Mouse (Mus musculus) liver, embryonic 13.5 days (tissue): Measurements from ENCODE around the gene Gm6020. TPM values are rescaled to one million over a fixed set of nuclear protein-coding genes. Genes with fewer than 3 reads are reported as not detected.

Experiments
- ATAC-seq: fragments of 200-750 bp; cut with Nextera tagmentation; 2 replicates; pipeline ENCODE4 v1.8.0; 2017; ENCODE audit warnings: low read depth, mild to moderate bottlenecking, moderate number of reproducible peaks, moderate library complexity
- DNase-seq: peaks from one replicate; pipeline ENCODE4 v3.0.0; 2022
- H3K27ac ChIP-seq: fragments of 300-500 bp; sonication (generic); 2 replicates; pipeline ENCODE4 v1.5.1; 2015; ENCODE audit warnings: moderate library complexity, mild to moderate bottlenecking, inconsistent platforms
- H3K27me3 ChIP-seq: fragments of 300-500 bp; sonication (generic); 2 replicates; pipeline ENCODE4 v1.6.1; 2015; ENCODE audit warnings: mild to moderate bottlenecking, inconsistent platforms
- H3K36me3 ChIP-seq: fragments of 300-500 bp; sonication (generic); 2 replicates; pipeline ENCODE4 v1.6.1; 2015; ENCODE audit warnings: mild to moderate bottlenecking, inconsistent platforms
- H3K4me1 ChIP-seq: fragments of 300-500 bp; sonication (generic); replicated peaks from 2 replicates; pipeline ENCODE4 v1.6.1; 2015; ENCODE audit warnings: inconsistent platforms
- H3K4me2 ChIP-seq: fragments of 300-500 bp; sonication (generic); 2 replicates; pipeline ENCODE4 v1.6.1; 2015; ENCODE audit warnings: inconsistent platforms, mild to moderate bottlenecking, moderate library complexity
- H3K4me3 ChIP-seq: fragments of 300-500 bp; sonication (generic); replicated peaks from 2 replicates; pipeline ENCODE4 v1.5.1; 2015; ENCODE audit warnings: mild to moderate bottlenecking, inconsistent platforms
- H3K9ac ChIP-seq: fragments of 300-500 bp; sonication (generic); 2 replicates; pipeline ENCODE4 v1.6.1; 2015; ENCODE audit warnings: mild to moderate bottlenecking, inconsistent platforms
- H3K9me3 ChIP-seq: fragments of 300-500 bp; sonication (generic); replicated peaks from 2 replicates; pipeline ENCODE4 v1.6.1; 2016; ENCODE audit warnings: inconsistent platforms
- WGBS: fragments of 180-500 bp; shearing (Covaris S2); methylation state at CpG from one replicate; pipeline ENCODE4 v1.1.7; 2015; ENCODE audit not compliant: insufficient replicate concordance; 5-methylcytosine and 5-hydroxymethylcytosine counted together
- polyA plus RNA-seq: library from polyadenylated mRNA; unstranded; fragments of >200 nt; fragmentation: Nextera tagmentation; extraction: Ambion mirVana; gene quantifications from 2 replicates; pipeline ENCODE4 v1.2.1, GENCODE M21; 2015

Gene Gm6020
- polyA plus RNA-seq, 1 experiment from 2014 or later = not detected

- H3K9ac ChIP-seq = no peak overlapping the region
- peak overlapping the region; percentile 61 for H3K4me3 ChIP-seq
- peak; percentile 3 for DNase-seq
- 38% methylated on average over 49 of the region's 53 CpGs for WGBS
- no peak overlapping the region for H3K27ac ChIP-seq
- H3K9me3 ChIP-seq = peaks cover 10% of the 10 kb centered on the region; the same call in 1 of the 2 replicates
- ATAC-seq = no peak; the same call in none of the 2 replicates
- H3K27me3 ChIP-seq = peaks cover 6% of the 10 kb centered on the region; the same call in 1 of the 2 replicates
- H3K4me1 ChIP-seq = peaks cover 31% of the 10 kb centered on the region
- no peaks in the 10 kb centered on the region for H3K36me3 ChIP-seq
- peak overlapping the region; percentile 74 for H3K4me2 ChIP-seq
Measured at GRCm38 (mm10) chr19:61224678-61225525, 41.2 kb downstream of the Gm6020 start.

GRCm38 (mm10) chr19:61225526-61226400, 42.1 kb downstream of the Gm6020 start:
- H3K9ac ChIP-seq = no peak overlapping the region
- peak; percentile 76 for DNase-seq
- no peaks in the 10 kb centered on the region for H3K36me3 ChIP-seq
- H3K4me1 ChIP-seq = peaks cover 31% of the 10 kb centered on the region
- H3K9me3 ChIP-seq = peaks cover 10% of the 10 kb centered on the region; the same call in 1 of the 2 replicates
- H3K27ac ChIP-seq = peak overlapping the region; percentile 81
- peak; percentile 39 for ATAC-seq
- 5% methylated on average over 65 of the region's 70 CpGs for WGBS
- peak overlapping the region; percentile 74 for H3K4me2 ChIP-seq
- peak overlapping the region; percentile 61 for H3K4me3 ChIP-seq
- H3K27me3 ChIP-seq = peaks cover 6% of the 10 kb centered on the region; the same call in 1 of the 2 replicates

GRCm38 (mm10) chr19:61226401-61226927, 42.8 kb downstream of the Gm6020 start:
- no peak overlapping the region for H3K9ac ChIP-seq
- H3K36me3 ChIP-seq = no peaks in the 10 kb centered on the region
- peaks cover 31% of the 10 kb centered on the region for H3K4me1 ChIP-seq
- WGBS = 2% methylated on average over 62 of the region's 71 CpGs
- H3K27ac ChIP-seq = peak overlapping the region; percentile 81
- H3K9me3 ChIP-seq = peaks cover 10% of the 10 kb centered on the region; the same call in 1 of the 2 replicates
- ATAC-seq = peak; percentile 6; the same call in 1 of the 2 replicates
- H3K27me3 ChIP-seq = peaks cover 4% of the 10 kb centered on the region; the same call in 1 of the 2 replicates
- no peak for DNase-seq
- peak overlapping the region; percentile 61 for H3K4me3 ChIP-seq
- H3K4me2 ChIP-seq = peak overlapping the region; percentile 74

GRCm38 (mm10) chr19:61226928-61227854, 43.5 kb downstream of the Gm6020 start:
- DNase-seq (peak; percentile 80), ATAC-seq (peak; percentile 81)
- Histone ChIP-seq H3K36me3 (no peaks in the 10 kb centered on the region), H3K9ac (peak overlapping the region; percentile 39), H3K4me3 (peak overlapping the region; percentile 61), H3K4me2 (peak overlapping the region; percentile 74), H3K9me3 (peaks cover 10% of the 10 kb centered on the region; the same call in 1 of the 2 replicates), H3K4me1 (peaks cover 31% of the 10 kb centered on the region), H3K27me3 (peaks cover 4% of the 10 kb centered on the region; the same call in 1 of the 2 replicates), H3K27ac (peak overlapping the region; percentile 81)
- WGBS = 1% methylated on average over 71 of the region's 71 CpGs

- peaks cover 10% of the 10 kb centered on the region; the same call in 1 of the 2 replicates for H3K9me3 ChIP-seq
- no peaks in the 10 kb centered on the region for H3K36me3 ChIP-seq
- 0 out of 2 replicates have a peak, but pooled peaks have one; percentile 1 for ATAC-seq
- H3K9ac ChIP-seq = peak within 1 kb of the TSS; percentile 39
- H3K4me1 ChIP-seq = peaks cover 31% of the 10 kb centered on the region
- peak; percentile 6 for DNase-seq
- peak within 1 kb of the TSS; percentile 74 for H3K4me2 ChIP-seq
- H3K27me3 ChIP-seq = peaks cover 4% of the 10 kb centered on the region; the same call in 1 of the 2 replicates
- WGBS = 39% methylated on average over 36 of the region's 36 CpGs
- peak within 1 kb of the TSS; percentile 61 for H3K4me3 ChIP-seq
- peak within 1 kb of the TSS; percentile 59 for H3K27ac ChIP-seq
Measured at GRCm38 (mm10) chr19:61227941-61228701, 44.4 kb downstream of the Gm6020 start, which contains the start of gene Csf2ra. TSS of gene Csf2ra (minus strand) at chr19:61228429.

Other genes with a start within 250 kb of the Gm6020 start
- 13.5 TPM in 2 replicates for gene Zfp950, start 43.0 kb upstream of the Gm6020 start, polyA plus RNA-seq
- gene Gm7102, start 7.6 kb upstream of the Gm6020 start, polyA plus RNA-seq = 0.13 TPM in 1 of 2 replicates, not detected in the other
- 9.1 and 9.9 TPM in 2 replicates for gene Csf2ra, start 44.5 kb downstream of the Gm6020 start, polyA plus RNA-seq
- not detected in 2 replicates for gene Gm21060, start 113.2 kb downstream of the Gm6020 start, polyA plus RNA-seq